Mouse (Mus musculus) embryonic facial prominence, embryonic 14.5 days (tissue): ENCODE results near the gene Mymk. TPM values are rescaled to one million over a fixed set of nuclear protein-coding genes. Genes with fewer than 3 reads are reported as not detected.
A peak's percentile ranks its signal among the peaks of the same experiment; 100 is the strongest.

Experiments used
- ATAC-seq: fragments of 200-750 bp; cut with Nextera tagmentation; 2 replicates; pipeline ENCODE4 v1.8.0; 2017; ENCODE audit warnings: low read depth, moderate number of reproducible peaks, moderate TSS enrichment
- DNase-seq: peaks from one replicate; pipeline ENCODE4 v3.0.0-alpha.2; 2015; ENCODE audit warnings: low spot score
- H3K27ac ChIP-seq: fragments of 300-500 bp; sonication (generic); replicated peaks from 2 replicates; pipeline ENCODE4 v1.5.1; 2014; ENCODE audit warnings: low read depth, mild to moderate bottlenecking, low read length, moderate library complexity
- H3K27me3 ChIP-seq: fragments of 300-500 bp; sonication (generic); replicated peaks from 2 replicates; pipeline ENCODE4 v1.6.1; 2014; ENCODE audit warnings: low read length; ENCODE audit not compliant: control insufficient read depth, insufficient read depth
- H3K36me3 ChIP-seq: fragments of 300-500 bp; sonication (generic); 2 replicates; pipeline ENCODE4 v1.6.1; 2014; ENCODE audit warnings: low read length, mixed read lengths; ENCODE audit not compliant: control insufficient read depth, insufficient read depth
- H3K4me1 ChIP-seq: fragments of 300-500 bp; sonication (generic); 2 replicates; pipeline ENCODE4 v1.6.1; 2014; ENCODE audit warnings: antibody characterized with exemption, low read length; ENCODE audit not compliant: control insufficient read depth, insufficient read depth
- H3K4me2 ChIP-seq: fragments of 300-500 bp; sonication (generic); 2 replicates; pipeline ENCODE4 v1.6.1; 2014; ENCODE audit warnings: low read depth, mild to moderate bottlenecking, low read length, moderate library complexity, mixed read lengths
- H3K4me3 ChIP-seq: fragments of 300-500 bp; sonication (generic); 2 replicates; pipeline ENCODE4 v1.5.1; 2014; ENCODE audit warnings: low read depth, mild to moderate bottlenecking, low read length
- H3K9ac ChIP-seq: fragments of 300-500 bp; sonication (generic); 2 replicates; pipeline ENCODE4 v1.6.1; 2014; ENCODE audit warnings: low read depth, mild to moderate bottlenecking, low read length, moderate library complexity, mixed read lengths
- H3K9me3 ChIP-seq: fragments of 300-500 bp; sonication (generic); 2 replicates; pipeline ENCODE4 v1.6.1; 2016; ENCODE audit warnings: low read length; ENCODE audit not compliant: control insufficient read depth
- WGBS: fragments of 180-500 bp; shearing (Covaris S2); extraction: QIAGEN DNeasy Blood & Tissue Kit; methylation state at CpG from one replicate; pipeline ENCODE4 v1.1.7; 2014; 5-methylcytosine and 5-hydroxymethylcytosine counted together
- polyA plus RNA-seq: library from polyadenylated mRNA; unstranded; fragments of >200 nt; fragmentation: Nextera tagmentation; extraction: Ambion mirVana; gene quantifications from 2 replicates; pipeline ENCODE4 v1.2.1, GENCODE M21; 2014

The Mymk gene
- polyA plus RNA-seq, result 90.3 and 111 TPM in 2 replicates

GRCm38 (mm10) chr2:27071978-27072377 lies at the start of gene Mymk:
Mymk (minus strand) TSS chr2:27072179.
- H3K9ac ChIP-seq, result peak within 1 kb of the TSS; percentile 8; the same call in 1 of the 2 replicates
- DNase-seq (peak; percentile 61), ATAC-seq (no peak)
- WGBS, result 71% methylated on average over 2 of the region's 2 CpGs
- no peak within 1 kb of the TSS; the same call in 1 of the 2 replicates for H3K27ac ChIP-seq
- H3K9me3 ChIP-seq, result no peaks in the 10 kb centered on the region
- no peaks in the 10 kb centered on the region for H3K36me3 ChIP-seq
- H3K27me3 ChIP-seq, result no peaks in the 10 kb centered on the region
- peak within 1 kb of the TSS; percentile 13; the same call in 1 of the 2 replicates for H3K4me3 ChIP-seq
- H3K4me1 ChIP-seq, result peaks cover 11% of the 10 kb centered on the region; the same call in 1 of the 2 replicates
- no peak within 1 kb of the TSS for H3K4me2 ChIP-seq

- no peaks in the 10 kb centered on the region for H3K36me3 ChIP-seq
- H3K4me1 ChIP-seq, result peaks cover 27% of the 10 kb centered on the region
- no peak overlapping the region for H3K4me3 ChIP-seq
- no peaks in the 10 kb centered on the region; the same call in 1 of the 2 replicates for H3K27me3 ChIP-seq
- no peak for DNase-seq
- H3K9me3 ChIP-seq, result no peaks in the 10 kb centered on the region
- H3K4me2 ChIP-seq, result no peak overlapping the region
- no peak overlapping the region for H3K9ac ChIP-seq
- H3K27ac ChIP-seq, result no peak overlapping the region; the same call in 1 of the 2 replicates
- WGBS, result 77% methylated on average over 2 of the region's 8 CpGs
- peak; percentile 60; the same call in 1 of the 2 replicates for ATAC-seq
Observed at GRCm38 (mm10) chr2:27120241-27120641, 48.3 kb upstream of the Mymk start.

DNA sequence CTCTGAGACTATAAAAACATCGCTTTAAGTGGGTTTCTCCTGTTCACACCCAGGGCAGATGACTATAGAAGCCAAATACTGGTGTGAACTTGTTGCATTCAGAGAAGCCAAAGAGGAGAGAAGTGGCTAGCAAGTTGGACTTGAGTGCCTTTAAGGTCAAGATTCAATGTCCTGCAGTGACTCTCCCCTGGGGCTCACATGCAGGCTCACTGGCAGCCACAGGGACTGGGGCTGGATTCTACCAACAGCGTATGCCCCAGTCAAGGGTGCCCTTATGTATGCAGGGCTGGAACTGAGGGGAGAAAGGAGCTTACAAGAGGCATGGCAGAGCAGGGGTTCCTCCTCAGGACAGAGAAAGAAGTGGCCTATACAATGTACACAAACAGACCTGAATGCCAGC lies 47.8 kb upstream of the Mymk start:
- Histone ChIP-seq H3K4me3 (no peak overlapping the region), H3K9me3 (no peaks in the 10 kb centered on the region), H3K4me1 (peaks cover 27% of the 10 kb centered on the region), H3K9ac (no peak overlapping the region), H3K27ac (no peak overlapping the region), H3K27me3 (no peaks in the 10 kb centered on the region; the same call in 1 of the 2 replicates), H3K36me3 (no peaks in the 10 kb centered on the region), H3K4me2 (no peak overlapping the region)
- DNase-seq (no peak), ATAC-seq (no peak)
- WGBS, result 81% methylated on average over 2 of the region's 2 CpGs

DNA sequence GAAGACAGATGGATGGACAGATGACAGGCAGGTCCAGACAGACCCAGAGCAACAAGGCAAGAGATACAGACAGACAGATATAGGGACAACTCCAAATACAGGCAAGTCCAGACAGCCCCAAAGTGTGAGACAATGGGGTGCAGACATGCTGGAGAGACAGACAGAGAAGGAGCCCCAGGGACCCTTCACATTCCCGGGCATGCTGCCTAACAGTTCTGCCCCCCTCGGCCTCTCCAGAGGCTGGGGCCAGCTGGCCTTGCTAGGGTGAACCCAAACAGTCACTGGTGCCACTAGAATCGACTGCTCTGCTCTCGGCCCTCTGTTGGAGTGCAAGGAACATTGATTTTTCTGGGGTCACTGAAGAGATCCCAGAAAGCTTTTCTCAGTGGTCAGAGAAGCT lies 46.5 kb upstream of the Mymk start:
- WGBS, result 43% methylated on average over 4 of the region's 4 CpGs
- DNase-seq, result no peak
- H3K4me2 ChIP-seq, result no peak overlapping the region
- H3K27ac ChIP-seq, result no peak overlapping the region
- H3K9ac ChIP-seq, result no peak overlapping the region
- H3K36me3 ChIP-seq, result no peaks in the 10 kb centered on the region
- no peak for ATAC-seq
- peaks cover 27% of the 10 kb centered on the region for H3K4me1 ChIP-seq
- no peaks in the 10 kb centered on the region; the same call in 1 of the 2 replicates for H3K27me3 ChIP-seq
- H3K4me3 ChIP-seq, result no peak overlapping the region
- no peaks in the 10 kb centered on the region for H3K9me3 ChIP-seq

DNA sequence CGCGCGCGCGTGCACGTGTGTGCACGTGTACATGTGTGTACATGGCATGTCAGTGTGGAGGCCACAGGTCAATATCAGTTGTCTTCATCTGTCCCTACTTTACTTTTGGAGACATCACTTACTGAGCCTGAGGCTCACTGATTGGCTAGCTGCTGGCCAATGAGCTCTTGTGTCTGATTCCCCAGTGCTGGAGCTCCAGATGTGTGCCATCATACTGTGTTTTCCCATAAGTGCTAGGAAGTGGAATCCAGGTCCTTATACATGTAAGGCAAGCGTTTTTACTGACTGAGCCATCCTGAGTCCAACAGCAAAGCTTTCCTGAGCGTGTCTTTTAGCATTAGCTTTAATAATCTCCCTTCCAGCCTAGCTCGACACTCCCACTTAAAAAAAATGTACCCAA lies 42.2 kb upstream of the Mymk start:
- no peaks in the 10 kb centered on the region for H3K4me1 ChIP-seq
- no peaks in the 10 kb centered on the region for H3K27me3 ChIP-seq
- H3K36me3 ChIP-seq, result no peaks in the 10 kb centered on the region
- H3K4me3 ChIP-seq, result no peak overlapping the region
- 79% methylated on average over 10 of the region's 10 CpGs for WGBS
- H3K9ac ChIP-seq, result no peak overlapping the region
- H3K4me2 ChIP-seq, result no peak overlapping the region
- H3K9me3 ChIP-seq, result no peaks in the 10 kb centered on the region
- no peak overlapping the region for H3K27ac ChIP-seq
- DNase-seq (no peak), ATAC-seq (no peak)

- H3K4me1 ChIP-seq, result no peaks in the 10 kb centered on the region
- ATAC-seq, result no peak
- 72% methylated on average over 17 of the region's 20 CpGs for WGBS
Observed at GRCm38 (mm10) chr2:27112585-27112984, 40.6 kb upstream of the Mymk start.

DNA sequence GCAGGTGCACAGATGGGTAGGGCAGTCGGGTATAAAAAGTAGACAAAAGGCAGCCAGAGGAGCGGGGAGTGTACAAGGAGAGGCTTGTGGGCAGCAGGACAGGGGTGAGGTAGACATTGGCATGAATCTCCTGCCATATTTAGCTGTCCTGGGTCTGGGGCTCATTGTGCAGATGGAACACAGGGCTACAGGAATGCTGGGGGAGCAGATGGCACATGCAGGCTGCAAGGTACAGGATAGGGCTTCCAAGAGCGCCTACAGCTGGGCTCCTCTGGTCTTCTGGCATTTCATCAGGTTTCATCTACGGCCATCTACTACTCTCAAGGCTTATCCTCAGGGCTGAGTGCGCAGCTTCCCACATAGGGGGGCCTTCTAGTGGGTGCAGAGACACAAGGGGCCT lies 37.1 kb upstream of the Mymk start:
- ATAC-seq (no peak), DNase-seq (no peak)
- no peak overlapping the region for H3K4me2 ChIP-seq
- 0 out of 2 replicates have a peak, but pooled peaks cover 5% of the 10 kb centered on the region for H3K4me1 ChIP-seq
- H3K27ac ChIP-seq, result no peak overlapping the region
- no peak overlapping the region for H3K9ac ChIP-seq
- H3K4me3 ChIP-seq, result no peak overlapping the region
- H3K36me3 ChIP-seq, result no peaks in the 10 kb centered on the region
- H3K9me3 ChIP-seq, result no peaks in the 10 kb centered on the region
- 70% methylated on average over 5 of the region's 5 CpGs for WGBS
- H3K27me3 ChIP-seq, result no peaks in the 10 kb centered on the region

More at GRCm38 (mm10) chr2:27112585-27112984, 40.6 kb upstream of the Mymk start:
- Histone ChIP-seq H3K4me3 (no peak overlapping the region), H3K36me3 (no peaks in the 10 kb centered on the region), H3K27me3 (no peaks in the 10 kb centered on the region), H3K9ac (no peak overlapping the region), H3K4me2 (no peak overlapping the region), H3K9me3 (no peaks in the 10 kb centered on the region), H3K27ac (no peak overlapping the region)
- DNase-seq, result no peak

GRCm38 (mm10) chr2:27108144-27108543 lies 36.2 kb upstream of the Mymk start:
- WGBS, result 63% methylated on average over 2 of the region's 2 CpGs
- ATAC-seq, result no peak
- H3K4me3 ChIP-seq, result no peak overlapping the region

GRCm38 (mm10) chr2:27106816-27107215 lies 34.8 kb upstream of the Mymk start:
- Histone ChIP-seq H3K27me3 (no peaks in the 10 kb centered on the region), H3K9me3 (no peaks in the 10 kb centered on the region), H3K4me3 (no peak overlapping the region), H3K36me3 (no peaks in the 10 kb centered on the region), H3K4me1 (0 out of 2 replicates have a peak, but pooled peaks cover 5% of the 10 kb centered on the region), H3K27ac (no peak overlapping the region), H3K4me2 (no peak overlapping the region), H3K9ac (no peak overlapping the region)
- DNase-seq (peak; percentile 32), ATAC-seq (peak; percentile 41; the same call in 1 of the 2 replicates)
- 17% methylated on average over 3 of the region's 3 CpGs for WGBS

More at GRCm38 (mm10) chr2:27108144-27108543, 36.2 kb upstream of the Mymk start:
- DNase-seq, result no peak
- no peak overlapping the region for H3K4me2 ChIP-seq
- H3K36me3 ChIP-seq, result no peaks in the 10 kb centered on the region
- no peaks in the 10 kb centered on the region for H3K27me3 ChIP-seq
- no peak overlapping the region for H3K9ac ChIP-seq
- 0 out of 2 replicates have a peak, but pooled peaks cover 5% of the 10 kb centered on the region for H3K4me1 ChIP-seq
- no peaks in the 10 kb centered on the region for H3K9me3 ChIP-seq
- H3K27ac ChIP-seq, result no peak overlapping the region
